20 mouse cellular contexts compared by ENCODE assay signal in genomic region chr1:91451547-91452084, GRCm38 (mm10). TPM values are rescaled to one million over a fixed set of nuclear protein-coding genes. Genes with fewer than 3 reads are reported as not detected.
DNase-seq lines count a peak whose midpoint lies in the region; ATAC-seq and TF ChIP-seq lines count a peak whose summit lies in the region.
"Had no signal": no experiment of that assay in that cellular context is flagged by ENCODE, and none has a peak within 500 bp of the region (broad histone marks: within the 10 kb centered on the region; RNA-seq: fewer than 3 reads in every experiment).

No protein-coding gene starts in this region.

- WGBS in heart, embryonic 10.5 days = 57% methylated on average over 5 of the region's 5 CpGs
- 39% methylated on average over 5 of the region's 5 CpGs for WGBS in lung, adult 2 months
- WGBS in forebrain, postnatal 0 days = 81% methylated on average over 5 of the region's 5 CpGs

- H3K27me3 ChIP-seq in heart, embryonic 10.5 days (ENCODE audit: insufficient read depth, poor library complexity, severe bottlenecking) = no peaks in the 10 kb centered on the region
- H3K27me3 ChIP-seq in forebrain, postnatal 0 days (ENCODE audit: insufficient read depth, low read length) = no peaks in the 10 kb centered on the region
- H3K27me3 ChIP-seq: embryonic facial prominence, embryonic 13.5 days; limb, embryonic 13.5 days; liver, embryonic 15.5 days; midbrain, embryonic 13.5 days; neural tube, embryonic 15.5 days had no signal

- no peak for DNase-seq in heart, embryonic 10.5 days (ENCODE audit: low spot score)
- no peak for DNase-seq in heart, adult 9 months (ENCODE audit: low spot score in 2 of 2)
- peak; percentile 37 for DNase-seq in lung, postnatal 36 days
- DNase-seq in lung, adult 2 months = no peak
- DNase-seq in kidney, adult 9 months = peak; percentile 55
- DNase-seq in forebrain, postnatal 0 days = no peak
- DNase-seq: adrenal gland, postnatal 14 days; B cell, adult 2 months; cerebellum, adult 11-12 months; cerebellum, postnatal 36 days; thymus, postnatal 36 days had no signal

- no peak for TF ChIP-seq CTCF in lung, adult 2 months (IDR thresholded peaks at IDR 0.05; ENCODE audit: insufficient read depth, low read length)
- TF ChIP-seq CTCF in forebrain, postnatal 0 days (IDR thresholded peaks at IDR 0.05; ENCODE audit: low read depth) = no peak

- no peak overlapping the region for H3K4me2 ChIP-seq in forebrain, postnatal 0 days (ENCODE audit: low read depth)
- H3K4me2 ChIP-seq: embryonic facial prominence, embryonic 13.5 days; limb, embryonic 13.5 days; liver, embryonic 15.5 days; midbrain, embryonic 13.5 days; neural tube, embryonic 15.5 days had no signal

- H3K4me3 ChIP-seq in heart, embryonic 10.5 days = no peak overlapping the region
- H3K4me3 ChIP-seq in lung, adult 2 months (replicated peaks; ENCODE audit: extremely low read depth, low read depth, low read length) = no peak overlapping the region
- H3K4me3 ChIP-seq in forebrain, postnatal 0 days (ENCODE audit: low read depth, low read length) = no peak overlapping the region
- H3K4me3 ChIP-seq: embryonic facial prominence, embryonic 13.5 days; limb, embryonic 13.5 days; liver, embryonic 15.5 days; midbrain, embryonic 13.5 days; myocyte; neural tube, embryonic 15.5 days had no signal

- H3K27ac ChIP-seq in heart, embryonic 10.5 days = peak overlapping the region; percentile 60; the same call in 1 of the 2 replicates
- H3K27ac ChIP-seq in forebrain, postnatal 0 days (ENCODE audit: low read depth, low read length) = no peak overlapping the region
- H3K27ac ChIP-seq: embryonic facial prominence, embryonic 13.5 days; limb, embryonic 13.5 days; liver, embryonic 15.5 days; midbrain, embryonic 13.5 days; neural tube, embryonic 15.5 days had no signal

- peaks cover 75% of the 10 kb centered on the region for H3K4me1 ChIP-seq in heart, embryonic 10.5 days
- H3K4me1 ChIP-seq in lung, adult 2 months (ENCODE audit: control insufficient read depth, insufficient read depth, low read length) = peaks cover 25% of the 10 kb centered on the region
- H3K4me1 ChIP-seq in forebrain, postnatal 0 days (ENCODE audit: insufficient read depth) = peaks cover 14% of the 10 kb centered on the region

- H3K36me3 ChIP-seq in heart, embryonic 10.5 days = peaks cover 12% of the 10 kb centered on the region
- H3K36me3 ChIP-seq in forebrain, postnatal 0 days (ENCODE audit: insufficient read depth) = peaks cover 34% of the 10 kb centered on the region

- no peak for ATAC-seq in granulocyte monocyte progenitor cell, adult 5-6 weeks (replicated peaks; ENCODE audit: poor library complexity, severe bottlenecking)
- ATAC-seq in forebrain, postnatal 0 days = no peak
- ATAC-seq: forebrain, embryonic 16.5 days; hindbrain, embryonic 16.5 days; midbrain, embryonic 13.5 days had no signal

- H3K9ac ChIP-seq in forebrain, postnatal 0 days = no peak overlapping the region
- H3K9ac ChIP-seq: embryonic facial prominence, embryonic 13.5 days; limb, embryonic 13.5 days; liver, embryonic 15.5 days; midbrain, embryonic 13.5 days; neural tube, embryonic 15.5 days had no signal

- TF ChIP-seq POLR2A in lung, adult 2 months (IDR thresholded peaks at IDR 0.05; ENCODE audit: borderline replicate concordance, extremely low read depth, low read depth, low read length) = no peak

- H3K9me3 ChIP-seq in heart, embryonic 10.5 days = 0 out of 2 replicates have a peak, but pooled peaks cover 3% of the 10 kb centered on the region
- no peaks in the 10 kb centered on the region for H3K9me3 ChIP-seq in forebrain, postnatal 0 days (ENCODE audit: low read length)
- H3K9me3 ChIP-seq: embryonic facial prominence, embryonic 13.5 days; neural tube, embryonic 15.5 days had no signal

RNA-seq across cellular contexts. Expression of gene Per2, which starts 7.5 kb away (rescaled TPM):
- 3.2 and 4.9 TPM in 2 replicates for polyA plus RNA-seq in heart, embryonic 10.5 days (2016; fragmentation: Nextera tagmentation; extraction: Ambion mirVana)
- polyA plus RNA-seq in lung, adult 2 months (2012; rRNA removed) = 6.9 and 21.0 TPM in 2 replicates
- total RNA-seq in granulocyte monocyte progenitor cell, adult 5-6 weeks (2014; fragmentation: Nextera tagmentation) = 4.3 and 7.8 TPM in 2 replicates
- total RNA-seq in granulocyte monocyte progenitor cell, adult 5-6 weeks (2017) = 3.2 and 8.7 TPM in 2 replicates
- total RNA-seq in forebrain, postnatal 0 days (2014; rRNA removed) = 6.3 and 9.0 TPM in 2 replicates
- polyA plus RNA-seq in forebrain, postnatal 0 days (2015; fragmentation: Nextera tagmentation; extraction: Ambion mirVana) = 2.3 and 4.3 TPM in 2 replicates

RNA-seq across cellular contexts. Expression of gene Hes6, which starts 37.8 kb away (rescaled TPM):
- 70.6 and 74.2 TPM in 2 replicates for polyA plus RNA-seq in heart, embryonic 10.5 days (2016; fragmentation: Nextera tagmentation; extraction: Ambion mirVana)
- 40.5 and 54.4 TPM in 2 replicates for polyA plus RNA-seq in lung, adult 2 months (2012; rRNA removed)
- 45.9 and 51.9 TPM in 2 replicates for total RNA-seq in granulocyte monocyte progenitor cell, adult 5-6 weeks (2014; fragmentation: Nextera tagmentation)
- total RNA-seq in granulocyte monocyte progenitor cell, adult 5-6 weeks (2017) = 29.1 TPM in 2 replicates
- total RNA-seq in forebrain, postnatal 0 days (2014; rRNA removed) = 133 and 154 TPM in 2 replicates
- polyA plus RNA-seq in forebrain, postnatal 0 days (2015; fragmentation: Nextera tagmentation; extraction: Ambion mirVana) = 154 and 177 TPM in 2 replicates

RNA-seq across cellular contexts. Expression of gene Traf3ip1, which starts 42.8 kb away (rescaled TPM):
- polyA plus RNA-seq in heart, embryonic 10.5 days (2016; fragmentation: Nextera tagmentation; extraction: Ambion mirVana) = 6.1 and 7.3 TPM in 2 replicates
- polyA plus RNA-seq in lung, adult 2 months (2012; rRNA removed) = 16.1 and 20.2 TPM in 2 replicates
- 5.2 and 7.0 TPM in 2 replicates for total RNA-seq in granulocyte monocyte progenitor cell, adult 5-6 weeks (2014; fragmentation: Nextera tagmentation)
- total RNA-seq in granulocyte monocyte progenitor cell, adult 5-6 weeks (2017) = 4.6 and 5.6 TPM in 2 replicates
- total RNA-seq in forebrain, postnatal 0 days (2014; rRNA removed) = 10.1 and 15.8 TPM in 2 replicates
- polyA plus RNA-seq in forebrain, postnatal 0 days (2015; fragmentation: Nextera tagmentation; extraction: Ambion mirVana) = 4.6 and 6.4 TPM in 2 replicates

RNA-seq across cellular contexts. Expression of gene Ilkap, which starts 53.0 kb away (rescaled TPM):
- 132 and 152 TPM in 2 replicates for polyA plus RNA-seq in heart, embryonic 10.5 days (2016; fragmentation: Nextera tagmentation; extraction: Ambion mirVana)
- polyA plus RNA-seq in lung, adult 2 months (2012; rRNA removed) = 51.6 and 57.4 TPM in 2 replicates
- 108 and 113 TPM in 2 replicates for total RNA-seq in granulocyte monocyte progenitor cell, adult 5-6 weeks (2014; fragmentation: Nextera tagmentation)
- 109 and 111 TPM in 2 replicates for total RNA-seq in granulocyte monocyte progenitor cell, adult 5-6 weeks (2017)
- 104 and 108 TPM in 2 replicates for total RNA-seq in forebrain, postnatal 0 days (2014; rRNA removed)
- polyA plus RNA-seq in forebrain, postnatal 0 days (2015; fragmentation: Nextera tagmentation; extraction: Ambion mirVana) = 129 TPM in 2 replicates

Comparison
In these comparisons a context has a peak if more than half of its experiments do, and no peak if none do; other contexts are left out.
1. DNase-seq: peak in lung, postnatal 36 days (single experiment) and kidney, adult 9 months (single experiment); none in heart, embryonic 10.5 days (single experiment), heart, adult 9 months (0 of 2), lung, adult 2 months (single experiment) and forebrain, postnatal 0 days (single experiment).